Mouse (Mus musculus) brain, embryonic 18.5 days (tissue): ENCODE measurements around the gene Dnajc6.

Source experiments
- DNase-seq: peaks from one replicate; pipeline ENCODE4 v3.0.0-alpha.2; 2012; ENCODE audit warnings: low read depth, low spot score

The Dnajc6 gene

GRCm38 (mm10) chr4:101684821-101685220 lies 188.4 kb downstream of the Dnajc6 start:
- no peak for DNase-seq

GRCm38 (mm10) chr4:101686227-101686810 lies 189.9 kb downstream of the Dnajc6 start:
- DNase-seq = no peak

GRCm38 (mm10) chr4:101689241-101689640 lies 192.8 kb downstream of the Dnajc6 start:
- no peak for DNase-seq

- DNase-seq = no peak
These were observed 193.2 kb downstream of the Dnajc6 start for GRCm38 (mm10) chr4:101689645-101690044.
